Mouse (Mus musculus): Measurements from ENCODE around the gene Khsrp.

- TF ChIP-seq CTCF (IDR thresholded peaks at IDR 0.05; ENCODE audit: borderline replicate concordance, extremely low read depth, insufficient read depth, insufficient read length) (no peak), POLR2A (IDR thresholded peaks at IDR 0.05; ENCODE audit: borderline replicate concordance, extremely low read depth, insufficient read depth, insufficient read length, poor library complexity, severe bottlenecking) (no peak)
Observed at GRCm38 (mm10) chr17:56982013-56982412, 49.3 kb downstream of the Khsrp start, which contains the start of gene Acer1.

Measured in brain, embryonic 14.5 days (tissue).